Mouse (Mus musculus) erythroid progenitor cell, adult 5-6 weeks (primary cell): Measurements from ENCODE around the gene Pax7. TPM values are rescaled to one million over a fixed set of nuclear protein-coding genes. Genes with fewer than 3 reads are reported as not detected.

Source experiments
- ATAC-seq: replicated peaks from 2 replicates; pipeline ENCODE4 v1.8.0; 2016; ENCODE audit warnings: moderate number of reproducible peaks, mild to moderate bottlenecking, moderate TSS enrichment, inconsistent platforms; ENCODE audit not compliant: poor library complexity, low FRiP score, severe bottlenecking
- total RNA-seq, 2 experiments: library from RNA; stranded (forward) in 1 of 2; stranded (reverse) in 1 of 2; fragments of 150-400 nt in 1 of 2; fragments of 186-747, 209-891 nt in 1 of 2; gene quantifications; 2 replicates each; pipeline versions ENCODE4 v1.2.3 to v1.2.4; 2015 to 2017; ENCODE audit warnings: low replicate concordance in 2 of 2

Pax7 gene
- total RNA-seq, 2 experiments from 2014 or later, result not detected

- ATAC-seq, result no peak
Measured at GRCm38 (mm10) chr4:139705986-139706385, 127.3 kb downstream of the Pax7 start.

GRCm38 (mm10) chr4:139703468-139703867 lies 129.9 kb downstream of the Pax7 start:
- ATAC-seq, result no peak

- no peak for ATAC-seq
Measured at GRCm38 (mm10) chr4:139702914-139703313, 130.4 kb downstream of the Pax7 start.

- ATAC-seq, result no peak
Measured at GRCm38 (mm10) chr4:139698602-139699001, 134.7 kb downstream of the Pax7 start.

- no peak for ATAC-seq
Measured at GRCm38 (mm10) chr4:139697755-139698154, 135.6 kb downstream of the Pax7 start.

- ATAC-seq, result no peak
Measured at GRCm38 (mm10) chr4:139693315-139693714, 140.0 kb downstream of the Pax7 start.

GRCm38 (mm10) chr4:139689627-139690269 lies 143.6 kb downstream of the Pax7 start:
- ATAC-seq, result no peak

- ATAC-seq, result no peak
Measured at GRCm38 (mm10) chr4:139688058-139688457, 145.3 kb downstream of the Pax7 start.

Other genes starting within 250 kb of the Pax7 start
- not detected in 2 replicates for gene Gm21969, start 230.3 kb downstream of the Pax7 start, total RNA-seq (2015; ENCODE audit: low replicate concordance)
- not detected in 2 replicates for gene Gm21969, start 230.3 kb downstream of the Pax7 start, total RNA-seq (2017; ENCODE audit: low replicate concordance)
- 1.7 and 1.8 TPM in 2 replicates for gene Aldh4a1, start 210.7 kb downstream of the Pax7 start, total RNA-seq (2015; ENCODE audit: low replicate concordance)
- gene Aldh4a1, start 210.7 kb downstream of the Pax7 start, total RNA-seq (2017; ENCODE audit: low replicate concordance), result 0.30 and 4.7 TPM in 2 replicates
- not detected in 2 replicates for gene Tas1r2, start 180.0 kb downstream of the Pax7 start, total RNA-seq (2015; ENCODE audit: low replicate concordance)
- gene Tas1r2, start 180.0 kb downstream of the Pax7 start, total RNA-seq (2017; ENCODE audit: low replicate concordance), result not detected in 2 replicates
- gene Klhdc7a, start 134.5 kb upstream of the Pax7 start, total RNA-seq (2015; ENCODE audit: low replicate concordance), result not detected in 2 replicates
- not detected in 2 replicates for gene Klhdc7a, start 134.5 kb upstream of the Pax7 start, total RNA-seq (2017; ENCODE audit: low replicate concordance)